Mouse (Mus musculus): ENCODE results near the gene Rps19.
A peak's percentile ranks its signal among the peaks of the same experiment; 100 is the strongest.

Rps19 gene

GRCm38 (mm10) chr7:24904070-24904483 is 19.9 kb downstream of the Rps19 start:
- DNase-seq: peak; percentile 99

DNA sequence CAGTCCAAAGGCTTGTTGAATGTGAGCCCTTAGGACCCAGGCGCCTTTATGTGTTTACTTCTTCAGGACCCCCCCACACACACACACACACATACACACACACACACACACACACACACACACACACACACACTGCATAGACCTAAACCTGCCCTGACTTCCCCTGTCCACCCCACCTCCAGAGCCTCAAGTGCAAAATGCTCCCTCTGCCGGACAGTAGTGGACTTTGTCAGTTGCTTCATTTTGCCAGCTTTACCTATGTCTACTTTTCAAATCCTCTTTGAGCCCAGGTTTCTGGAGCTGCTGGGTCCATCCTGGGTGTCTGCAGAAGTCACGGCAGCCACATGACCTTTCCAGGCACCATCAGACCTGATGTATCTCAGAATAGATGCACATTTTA is 20.8 kb downstream of the Rps19 start:
- DNase-seq: peak; percentile 84

- DNase-seq: peak; percentile 31
Observed at GRCm38 (mm10) chr7:24906551-24906950, 22.4 kb downstream of the Rps19 start.

GRCm38 (mm10) chr7:24907211-24907748 is 23.1 kb downstream of the Rps19 start:
- peak; percentile 72 for DNase-seq

DNA sequence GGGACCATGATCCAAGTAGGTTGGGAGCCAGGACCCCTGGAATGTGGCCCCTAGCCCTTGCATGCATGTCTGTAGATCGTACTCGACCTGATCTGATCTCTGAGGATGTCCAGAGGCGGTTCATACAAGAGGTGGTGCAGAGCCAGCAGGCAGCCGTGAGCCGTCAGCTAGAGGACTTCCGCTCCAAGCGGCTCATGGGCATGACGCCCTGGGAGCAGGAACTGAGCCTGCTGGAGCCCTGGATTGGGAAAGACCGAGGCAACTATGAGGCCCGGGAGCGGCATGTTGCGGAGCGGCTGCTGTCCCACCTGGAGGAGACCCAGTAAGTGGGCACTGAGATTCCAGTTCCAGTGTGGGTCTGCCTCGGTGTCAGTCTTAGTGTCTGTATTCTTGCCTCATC is 28.3 kb downstream of the Rps19 start:
- DNase-seq: no peak

- DNase-seq: no peak
Observed at GRCm38 (mm10) chr7:24918763-24919323, 34.7 kb downstream of the Rps19 start.

DNA sequence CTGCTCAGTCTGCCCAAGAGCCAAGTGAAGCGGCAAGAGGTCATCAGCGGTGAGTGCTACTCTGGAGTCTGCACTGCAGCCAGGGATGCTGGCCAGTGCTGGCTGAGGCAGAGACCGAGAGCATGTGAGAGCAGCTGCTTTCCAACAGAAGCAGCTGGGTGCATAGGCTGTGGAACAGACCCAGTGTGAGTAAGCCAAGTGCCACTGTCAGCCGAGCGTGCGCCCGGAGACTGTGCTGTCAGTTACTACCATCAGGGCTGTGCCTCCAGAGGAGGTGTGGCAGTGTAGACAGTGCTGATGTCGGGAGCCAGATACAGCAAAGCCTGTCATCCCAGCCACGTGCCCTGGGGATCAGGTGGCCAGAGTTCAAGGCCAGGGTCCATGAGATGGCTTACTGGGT is 35.6 kb downstream of the Rps19 start:
- DNase-seq: no peak

- no peak for DNase-seq
Observed at GRCm38 (mm10) chr7:24930475-24930874, 46.3 kb downstream of the Rps19 start.

- no peak for DNase-seq
Observed at GRCm38 (mm10) chr7:24931651-24932050, 47.5 kb downstream of the Rps19 start.
